Mouse (Mus musculus): Measurements from ENCODE around the gene Palmd. TPM values are rescaled to one million over a fixed set of nuclear protein-coding genes. Genes with fewer than 3 reads are reported as not detected.

Gene Palmd
- polyA plus RNA-seq, 1 experiment from 2014 or later: not detected

DNA sequence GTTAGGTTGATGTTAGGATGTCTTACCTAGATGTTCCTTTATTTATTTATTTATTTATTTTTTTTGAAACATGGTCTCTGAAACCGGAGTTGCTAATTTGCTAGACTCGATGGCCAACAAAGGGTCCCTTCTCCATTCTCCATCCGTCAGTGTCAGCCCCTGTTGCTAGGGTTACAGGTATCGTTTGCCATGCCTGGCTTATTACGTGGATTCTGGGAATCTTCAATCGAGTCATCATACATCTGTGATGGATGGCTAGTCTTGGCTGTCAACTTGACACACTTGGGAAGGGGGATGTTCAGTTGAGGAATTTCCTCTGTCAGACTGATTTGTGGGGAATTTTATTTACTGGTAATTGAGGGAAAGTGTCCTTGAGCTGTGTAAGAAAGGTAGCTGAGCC lies 26.0 kb downstream of the Palmd start:
- Histone ChIP-seq H3K36me3 (ENCODE audit: inconsistent target) (no peaks in the 10 kb centered on the region), H3K27ac (no peak overlapping the region), H3K4me3 (ENCODE audit: inconsistent target) (no peak overlapping the region), H3K79me2 (ENCODE audit: inconsistent target) (no peaks in the 10 kb centered on the region)
- WGBS (ENCODE audit: missing documents): 90% methylated on average over 6 of the region's 6 CpGs

GRCm38 (mm10) chr3:116941559-116942117 lies 27.1 kb downstream of the Palmd start:
- WGBS (ENCODE audit: missing documents): 100% methylated on average over 1 of the region's 1 CpGs
- H3K36me3 ChIP-seq (ENCODE audit: inconsistent target): no peaks in the 10 kb centered on the region
- H3K27ac ChIP-seq: no peak overlapping the region
- no peaks in the 10 kb centered on the region for H3K79me2 ChIP-seq (ENCODE audit: inconsistent target)
- H3K4me3 ChIP-seq (ENCODE audit: inconsistent target): no peak overlapping the region

- no peaks in the 10 kb centered on the region for H3K79me2 ChIP-seq (ENCODE audit: inconsistent target)
- no peaks in the 10 kb centered on the region for H3K36me3 ChIP-seq (ENCODE audit: inconsistent target)
- no peak overlapping the region for H3K4me3 ChIP-seq (ENCODE audit: inconsistent target)
- 86% methylated on average over 10 of the region's 10 CpGs for whole genome bisulfite sequencing (ENCODE audit: missing documents)
- no peak overlapping the region for H3K27ac ChIP-seq
Measured at GRCm38 (mm10) chr3:116940804-116941558, 27.8 kb downstream of the Palmd start.

DNA sequence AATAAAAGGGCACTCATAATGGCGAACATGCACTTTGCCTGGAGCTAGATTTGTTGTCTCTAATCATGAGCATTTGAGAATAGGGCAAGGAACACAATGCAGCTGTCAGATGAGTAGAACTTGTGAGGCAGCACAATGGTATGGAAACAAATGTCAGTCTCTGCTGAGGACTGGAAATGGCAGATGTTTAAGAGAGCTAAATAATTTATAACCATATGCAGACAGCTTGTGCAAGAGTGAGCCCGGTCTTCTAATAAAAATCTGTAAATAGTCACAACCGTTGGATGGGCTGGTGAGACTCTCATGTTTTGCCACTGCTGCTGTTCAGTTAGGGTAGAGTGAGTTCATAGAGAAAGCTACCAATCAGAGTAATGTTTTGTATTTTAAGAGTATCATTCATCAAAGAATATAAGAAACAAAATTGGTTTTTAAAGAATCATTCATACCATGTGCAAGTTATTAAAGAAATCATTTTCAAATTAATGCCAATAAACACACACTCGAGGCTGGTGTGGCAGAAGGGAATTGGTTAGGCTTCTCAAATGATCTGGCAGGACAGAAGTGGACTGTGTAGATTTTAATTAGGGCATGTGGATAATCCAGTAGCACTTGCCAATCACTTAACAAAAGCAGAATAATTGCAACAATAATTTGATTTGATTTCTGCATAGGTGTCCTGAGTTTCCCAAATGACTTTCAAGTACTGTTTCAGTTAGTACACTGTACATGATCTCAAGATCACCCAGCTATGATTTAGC lies 31.7 kb downstream of the Palmd start:
- Histone ChIP-seq H3K36me3 (ENCODE audit: inconsistent target) (no peaks in the 10 kb centered on the region), H3K4me3 (ENCODE audit: inconsistent target) (no peak overlapping the region), H3K79me2 (ENCODE audit: inconsistent target) (no peaks in the 10 kb centered on the region), H3K27ac (no peak overlapping the region)
- WGBS (ENCODE audit: missing documents): 93% methylated on average over 4 of the region's 4 CpGs

GRCm38 (mm10) chr3:116933158-116933557 lies 35.6 kb downstream of the Palmd start:
- WGBS (ENCODE audit: missing documents): 94% methylated on average over 1 of the region's 1 CpGs

GRCm38 (mm10) chr3:116928994-116929393 lies 39.8 kb downstream of the Palmd start:
- Histone ChIP-seq H3K36me3 (ENCODE audit: inconsistent target) (no peaks in the 10 kb centered on the region), H3K79me2 (ENCODE audit: inconsistent target) (no peaks in the 10 kb centered on the region), H3K27ac (no peak overlapping the region), H3K4me3 (ENCODE audit: inconsistent target) (no peak overlapping the region)
- 92% methylated on average over 4 of the region's 4 CpGs for WGBS (ENCODE audit: missing documents)

More at GRCm38 (mm10) chr3:116933158-116933557, 35.6 kb downstream of the Palmd start:
- Histone ChIP-seq H3K27ac (no peak overlapping the region), H3K79me2 (ENCODE audit: inconsistent target) (no peaks in the 10 kb centered on the region), H3K36me3 (ENCODE audit: inconsistent target) (no peaks in the 10 kb centered on the region), H3K4me3 (ENCODE audit: inconsistent target) (no peak overlapping the region)

GRCm38 (mm10) chr3:116923042-116923441 lies 45.7 kb downstream of the Palmd start:
- no peak overlapping the region for H3K27ac ChIP-seq
- WGBS (ENCODE audit: missing documents): 86% methylated on average over 12 of the region's 12 CpGs
- no peaks in the 10 kb centered on the region for H3K36me3 ChIP-seq (ENCODE audit: inconsistent target)
- H3K4me3 ChIP-seq (ENCODE audit: inconsistent target): no peak overlapping the region
- H3K79me2 ChIP-seq (ENCODE audit: inconsistent target): no peaks in the 10 kb centered on the region

DNA sequence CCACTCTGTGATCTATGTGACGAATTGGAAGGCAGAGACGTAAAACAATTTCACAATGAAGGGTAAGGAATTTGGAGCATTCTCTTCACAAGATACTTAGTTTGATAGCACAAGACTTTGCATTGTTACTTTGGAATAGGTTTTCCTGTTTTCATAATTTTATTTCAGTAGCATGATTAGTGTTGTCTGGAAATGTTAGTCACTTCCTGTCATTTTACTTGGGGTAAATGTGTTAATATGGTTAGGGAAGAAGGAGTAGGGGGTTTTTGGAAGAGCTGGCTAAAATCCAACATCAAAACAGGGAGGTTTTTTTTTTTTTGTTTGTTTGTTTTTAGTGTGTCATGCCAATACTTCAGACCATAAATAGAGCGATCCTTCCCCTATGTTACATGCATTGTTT lies 47.3 kb downstream of the Palmd start:
- Histone ChIP-seq H3K4me3 (ENCODE audit: inconsistent target) (no peak overlapping the region), H3K36me3 (ENCODE audit: inconsistent target) (no peaks in the 10 kb centered on the region), H3K27ac (no peak overlapping the region), H3K79me2 (ENCODE audit: inconsistent target) (no peaks in the 10 kb centered on the region)
- WGBS (ENCODE audit: missing documents): 92% methylated on average over 3 of the region's 3 CpGs

- H3K79me2 ChIP-seq (ENCODE audit: inconsistent target): no peaks in the 10 kb centered on the region
- no peak overlapping the region for H3K27ac ChIP-seq
- H3K4me3 ChIP-seq (ENCODE audit: inconsistent target): no peak overlapping the region
- H3K36me3 ChIP-seq (ENCODE audit: inconsistent target): no peaks in the 10 kb centered on the region
- WGBS (ENCODE audit: missing documents): 94% methylated on average over 4 of the region's 4 CpGs
Measured at GRCm38 (mm10) chr3:116917016-116917415, 51.8 kb downstream of the Palmd start.

GRCm38 (mm10) chr3:116914931-116915330 lies 53.9 kb downstream of the Palmd start:
- WGBS (ENCODE audit: missing documents): 90% methylated on average over 3 of the region's 3 CpGs
- H3K36me3 ChIP-seq (ENCODE audit: inconsistent target): no peaks in the 10 kb centered on the region
- H3K79me2 ChIP-seq (ENCODE audit: inconsistent target): no peaks in the 10 kb centered on the region
- no peak overlapping the region for H3K4me3 ChIP-seq (ENCODE audit: inconsistent target)
- H3K27ac ChIP-seq: no peak overlapping the region

- no peak overlapping the region for H3K4me3 ChIP-seq (ENCODE audit: inconsistent target)
- H3K79me2 ChIP-seq (ENCODE audit: inconsistent target): no peaks in the 10 kb centered on the region
- no peaks in the 10 kb centered on the region for H3K36me3 ChIP-seq (ENCODE audit: inconsistent target)
- H3K27ac ChIP-seq: no peak overlapping the region
- WGBS (ENCODE audit: missing documents): 90% methylated on average over 6 of the region's 6 CpGs
Measured at GRCm38 (mm10) chr3:116914374-116914773, 54.4 kb downstream of the Palmd start.

DNA sequence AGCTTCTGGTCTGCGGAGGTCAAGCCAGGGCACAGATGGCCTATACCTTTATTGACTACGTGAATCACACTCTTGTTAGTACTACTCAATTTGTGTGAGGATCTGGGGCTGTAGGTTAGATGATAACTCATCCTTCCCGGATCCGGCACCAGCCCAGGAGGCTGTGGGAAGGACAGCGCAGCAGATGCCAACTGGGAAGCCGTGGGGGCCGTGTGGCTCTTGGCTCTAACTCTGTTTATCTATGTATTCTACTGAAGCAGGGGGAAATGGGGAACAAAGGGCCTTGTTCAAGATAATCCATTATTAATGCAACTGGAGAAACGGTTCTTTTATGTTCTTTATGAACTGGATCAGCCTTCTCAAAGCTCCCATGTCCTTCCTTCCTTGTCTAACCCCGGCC lies 62.2 kb downstream of the Palmd start:
- no peak overlapping the region for H3K4me3 ChIP-seq (ENCODE audit: inconsistent target)
- H3K79me2 ChIP-seq (ENCODE audit: inconsistent target): no peaks in the 10 kb centered on the region
- peaks cover 49% of the 10 kb centered on the region; the same call in 1 of the 2 replicates for H3K36me3 ChIP-seq (ENCODE audit: inconsistent target)
- WGBS (ENCODE audit: missing documents): 96% methylated on average over 9 of the region's 9 CpGs
- no peak overlapping the region for H3K27ac ChIP-seq

DNA sequence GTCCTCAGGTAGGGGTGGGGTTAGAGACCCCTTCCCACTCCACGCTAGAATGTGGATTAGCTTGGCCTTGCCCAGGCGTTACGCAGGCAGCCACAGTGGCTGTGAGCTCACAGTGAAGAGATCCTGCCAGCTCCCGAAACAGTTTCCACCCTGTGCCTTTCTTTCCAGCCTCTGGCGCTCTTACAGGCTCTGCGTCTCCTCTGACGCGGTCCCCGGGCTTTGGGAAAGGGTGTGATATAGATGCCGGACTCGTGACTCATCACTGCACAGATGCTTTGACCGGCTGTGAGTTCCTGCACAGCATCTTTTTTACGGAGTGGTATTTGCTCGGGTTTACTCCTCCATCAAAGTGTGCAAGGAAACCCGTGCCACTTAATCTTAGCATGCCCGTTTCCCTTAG lies 62.9 kb downstream of the Palmd start:
- no peaks in the 10 kb centered on the region for H3K79me2 ChIP-seq (ENCODE audit: inconsistent target)
- 96% methylated on average over 16 of the region's 16 CpGs for WGBS (ENCODE audit: missing documents)
- no peak overlapping the region for H3K27ac ChIP-seq
- no peak overlapping the region for H3K4me3 ChIP-seq (ENCODE audit: inconsistent target)
- peaks cover 56% of the 10 kb centered on the region for H3K36me3 ChIP-seq (ENCODE audit: inconsistent target)

GRCm38 (mm10) chr3:116904158-116904557 lies 64.6 kb downstream of the Palmd start:
- no peaks in the 10 kb centered on the region for H3K79me2 ChIP-seq (ENCODE audit: inconsistent target)
- H3K4me3 ChIP-seq (ENCODE audit: inconsistent target): no peak overlapping the region
- H3K27ac ChIP-seq: no peak overlapping the region
- H3K36me3 ChIP-seq (ENCODE audit: inconsistent target): peaks cover 71% of the 10 kb centered on the region
- 57% methylated on average over 6 of the region's 6 CpGs for WGBS (ENCODE audit: missing documents)

DNA sequence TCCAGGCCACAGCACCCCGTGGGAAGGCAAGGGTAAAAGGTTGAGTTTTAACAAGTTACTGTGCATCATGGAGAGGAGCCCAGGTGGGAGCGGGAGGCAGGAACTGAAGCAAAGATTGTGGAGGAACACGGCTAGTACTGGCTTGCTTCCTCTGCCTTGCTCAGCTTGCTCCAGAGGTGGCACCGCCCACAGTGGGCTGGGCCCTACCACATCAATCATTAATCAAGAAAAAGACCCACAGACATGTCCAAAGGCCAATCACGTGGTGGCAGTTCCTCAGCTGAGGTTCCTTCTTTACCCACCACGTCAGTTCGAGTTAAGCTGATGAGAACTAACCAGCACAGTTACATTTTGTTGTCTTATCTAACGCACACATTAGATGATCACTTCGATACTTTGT lies 75.9 kb downstream of the Palmd start:
- H3K27ac ChIP-seq: no peak overlapping the region
- H3K36me3 ChIP-seq (ENCODE audit: inconsistent target): peaks cover 81% of the 10 kb centered on the region
- H3K4me3 ChIP-seq (ENCODE audit: inconsistent target): no peak overlapping the region
- WGBS (ENCODE audit: missing documents): 48% methylated on average over 9 of the region's 9 CpGs
- no peaks in the 10 kb centered on the region; the same call in 1 of the 2 replicates for H3K79me2 ChIP-seq (ENCODE audit: inconsistent target)

Data from macrophage (primary cell).